Mouse (Mus musculus): ENCODE measurements around the gene Creb5.

Gene Creb5

DNA sequence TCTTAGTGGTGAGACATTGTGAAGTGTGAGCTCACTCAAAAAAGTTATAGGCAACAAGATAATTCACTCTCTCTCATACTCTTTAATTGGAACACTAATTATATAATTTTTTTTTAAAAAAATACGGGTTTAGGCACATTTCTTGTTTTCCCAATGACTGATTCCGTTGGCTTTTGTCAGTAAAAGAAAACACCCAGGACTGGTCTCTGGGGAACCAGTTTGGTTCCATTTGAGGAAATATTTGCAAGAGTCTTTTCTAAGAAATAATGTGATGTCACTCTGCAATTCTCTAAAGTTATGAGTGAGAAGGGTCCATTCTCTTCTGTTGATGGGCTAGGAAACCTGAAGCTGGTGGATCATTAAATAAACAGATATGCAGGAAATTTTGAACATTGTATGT is 309.3 kb downstream of the Creb5 start:
- no peak for DNase-seq

DNA sequence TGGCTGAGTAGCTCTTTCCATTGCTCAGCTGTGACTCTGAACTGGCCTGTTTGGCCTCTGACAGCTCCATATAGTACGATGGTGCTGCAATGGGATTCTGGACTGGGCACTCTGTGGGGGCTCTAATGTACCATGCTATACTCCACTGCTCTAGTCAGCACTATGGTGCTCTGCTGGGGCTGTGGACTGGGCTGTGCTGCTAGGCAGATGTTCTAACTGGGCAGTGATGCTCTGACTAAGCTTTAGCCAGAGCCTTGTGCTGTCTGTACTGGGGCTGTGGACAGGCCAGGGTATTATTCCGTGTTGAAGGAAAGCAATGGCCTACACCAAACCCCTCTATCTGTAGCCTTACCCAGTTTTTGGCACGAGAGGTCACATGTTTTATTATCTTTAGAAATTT is 316.0 kb downstream of the Creb5 start:
- DNase-seq: no peak

DNA sequence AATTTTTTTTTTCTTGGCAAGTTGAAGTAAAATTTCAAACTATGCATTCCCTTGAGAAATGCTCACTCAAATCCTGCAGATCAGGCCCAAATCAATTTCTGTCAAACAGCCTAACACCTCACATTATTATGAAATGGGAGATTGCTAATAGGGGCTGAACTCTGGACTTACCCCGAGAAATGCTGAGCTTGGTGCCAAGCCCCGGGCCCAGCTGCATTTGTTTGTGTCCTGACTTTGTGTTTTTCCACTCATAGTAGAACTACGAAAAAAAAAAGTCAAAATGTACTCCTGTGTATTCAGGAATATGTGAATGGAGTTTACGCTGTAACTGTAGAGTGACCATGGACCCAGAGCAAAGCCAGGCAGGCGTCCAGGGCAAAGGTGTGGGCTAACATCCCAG is 316.6 kb downstream of the Creb5 start:
- DNase-seq: no peak

DNA sequence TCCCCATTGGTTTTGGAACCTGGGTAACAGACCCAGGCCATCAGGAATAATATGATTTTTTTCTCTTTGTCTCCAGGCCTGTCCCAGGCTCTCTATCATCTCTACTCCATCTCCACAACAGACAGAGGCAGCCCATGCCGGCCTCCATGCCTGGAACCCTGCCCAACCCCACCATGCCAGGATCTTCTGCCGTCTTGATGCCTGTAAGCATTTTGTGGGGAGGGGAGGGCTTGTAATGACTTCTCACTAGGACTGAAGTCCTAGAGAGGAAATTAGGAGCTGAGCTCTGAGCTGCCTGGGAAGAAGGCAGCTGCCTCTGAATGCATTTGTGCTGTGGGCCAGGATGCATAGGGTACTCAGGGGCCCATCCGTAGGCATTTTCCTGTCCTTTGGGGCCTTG is 317.3 kb downstream of the Creb5 start:
- DNase-seq: no peak

DNA sequence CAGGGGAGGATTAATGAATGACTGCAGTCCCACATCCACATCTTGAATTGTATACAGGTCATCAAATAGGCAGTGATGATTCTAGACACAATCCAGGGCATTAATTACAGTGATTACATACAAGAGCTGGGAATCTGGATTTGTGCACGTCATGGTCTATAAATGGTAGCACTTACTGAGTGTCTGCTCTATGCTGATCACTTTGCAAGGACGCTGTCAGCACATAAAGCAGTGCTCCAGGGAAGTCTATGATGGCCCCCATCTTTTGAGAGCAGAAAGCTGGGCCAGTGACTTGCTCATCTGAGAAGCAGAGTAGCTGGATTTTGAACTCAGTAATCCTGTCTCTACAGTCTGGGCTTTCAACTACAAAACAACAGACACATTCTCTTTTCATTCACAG is 318.1 kb downstream of the Creb5 start:
- no peak for DNase-seq

DNA sequence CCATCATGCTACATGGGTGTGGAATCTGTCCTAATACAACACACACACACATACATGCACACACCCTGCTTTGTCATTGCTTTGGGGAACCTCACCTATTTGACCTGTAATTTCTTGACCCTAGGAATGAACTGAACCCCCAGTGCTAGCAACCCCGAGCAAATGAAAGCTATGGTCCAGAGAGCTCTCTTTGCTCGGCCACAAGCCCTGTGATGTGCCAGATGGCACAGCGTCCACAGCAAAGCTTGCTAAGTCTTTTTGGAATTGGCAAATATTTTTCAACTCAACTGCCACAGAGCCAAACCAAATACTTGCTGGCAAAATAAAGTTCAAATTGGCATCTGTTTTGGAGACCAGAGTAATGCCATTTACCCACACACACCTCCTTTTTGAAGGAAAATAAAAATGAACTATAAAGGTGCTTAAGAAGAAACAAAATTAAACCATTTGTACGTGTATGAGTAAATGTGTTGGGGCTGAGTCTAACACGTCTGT is 324.4 kb downstream of the Creb5 start:
- DNase-seq: no peak

DNA sequence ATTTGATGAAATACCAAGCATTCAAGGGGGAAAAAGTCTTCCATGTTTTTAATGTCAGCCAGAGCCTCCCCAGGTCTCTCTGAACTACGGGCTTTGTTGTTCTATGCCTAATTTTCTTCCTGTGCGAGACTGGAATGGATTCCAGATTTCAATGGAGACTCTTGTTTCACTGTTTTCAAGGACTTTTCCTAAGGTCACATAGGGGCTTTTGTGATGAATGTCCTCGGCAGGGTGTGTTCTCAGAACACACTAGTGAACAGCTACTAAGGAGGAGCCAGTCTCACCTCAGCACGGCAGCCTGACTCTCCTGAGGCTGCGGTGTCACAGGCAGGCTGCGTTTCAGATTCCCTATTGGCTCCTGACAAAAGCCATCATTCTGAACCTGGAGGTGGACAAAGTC is 325.6 kb downstream of the Creb5 start:
- no peak for DNase-seq

DNA sequence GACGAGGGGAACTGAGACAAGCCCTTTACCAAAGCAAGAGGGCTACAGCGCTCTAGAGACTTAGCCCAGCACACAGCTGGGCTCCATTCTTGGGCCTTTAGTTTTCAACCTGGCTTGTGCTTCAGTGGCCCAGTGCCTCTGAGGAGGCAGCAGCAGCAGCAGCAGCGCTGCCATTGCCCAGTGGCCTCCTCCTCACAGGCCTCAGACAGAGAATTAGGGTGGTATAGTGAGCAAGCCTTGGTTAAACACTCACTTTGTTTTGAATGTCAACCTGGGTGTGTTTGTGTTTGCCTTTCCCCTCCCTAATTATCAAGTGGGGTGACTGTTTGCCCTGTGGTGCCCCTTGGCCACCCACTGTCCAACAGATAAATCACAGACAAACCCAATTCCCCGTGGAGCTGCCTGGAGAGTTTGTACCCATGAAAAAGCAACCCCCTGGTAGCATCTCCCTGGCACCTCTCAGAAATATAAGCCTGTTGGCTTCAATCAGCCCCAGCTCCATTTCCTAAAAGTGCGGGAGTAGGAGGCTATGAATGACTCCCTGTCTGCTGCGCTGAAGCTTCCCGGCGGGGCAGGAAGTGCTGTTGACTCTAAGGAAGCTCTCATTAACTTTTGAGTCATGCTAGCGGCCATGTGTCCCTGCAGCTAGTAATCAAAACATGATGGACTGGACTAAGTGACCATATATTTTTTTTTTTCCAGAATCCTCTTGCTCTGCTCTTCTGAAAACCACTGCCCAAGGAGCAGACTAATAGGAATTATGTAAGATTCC is 328.6 kb downstream of the Creb5 start:
- DNase-seq: no peak

DNA sequence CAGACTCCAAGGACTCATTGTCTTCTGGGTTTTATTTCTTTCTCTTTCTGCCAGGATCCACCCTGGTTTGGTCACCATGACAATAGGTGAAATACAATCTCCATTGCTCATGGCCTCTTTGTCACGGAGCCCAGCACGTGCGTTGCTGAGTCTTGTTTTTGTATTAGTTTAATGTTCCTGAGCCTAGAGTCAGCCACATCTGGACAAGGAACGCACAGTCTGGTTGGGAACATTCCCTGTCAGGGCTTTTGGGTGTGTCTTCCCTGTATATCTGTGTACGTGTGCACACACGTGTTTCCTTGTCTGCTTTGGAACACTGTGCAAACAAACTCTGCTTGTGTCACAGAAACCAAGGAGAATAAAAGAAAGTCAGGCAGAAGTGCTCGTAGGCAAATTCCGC is 331.1 kb downstream of the Creb5 start:
- no peak for DNase-seq

DNA sequence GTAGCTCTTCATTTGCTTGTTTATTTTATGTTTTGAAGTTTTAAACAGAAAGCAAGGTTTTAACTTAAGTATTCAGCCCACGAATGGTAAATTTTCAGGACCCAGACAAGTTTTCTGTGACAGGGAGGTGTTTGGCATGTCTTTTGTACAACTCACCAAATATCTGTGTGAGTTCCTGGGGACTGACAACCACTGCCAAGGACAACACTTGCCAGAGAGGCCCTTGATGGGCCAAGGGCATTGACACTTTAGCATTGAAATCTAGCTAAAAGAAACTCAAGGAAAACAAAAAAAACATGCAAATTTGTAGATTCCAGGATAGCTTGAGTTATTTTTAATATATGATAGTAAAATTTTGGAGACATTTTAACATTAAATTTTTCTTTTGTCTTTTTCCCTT is 332.6 kb downstream of the Creb5 start:
- no peak for DNase-seq

DNA sequence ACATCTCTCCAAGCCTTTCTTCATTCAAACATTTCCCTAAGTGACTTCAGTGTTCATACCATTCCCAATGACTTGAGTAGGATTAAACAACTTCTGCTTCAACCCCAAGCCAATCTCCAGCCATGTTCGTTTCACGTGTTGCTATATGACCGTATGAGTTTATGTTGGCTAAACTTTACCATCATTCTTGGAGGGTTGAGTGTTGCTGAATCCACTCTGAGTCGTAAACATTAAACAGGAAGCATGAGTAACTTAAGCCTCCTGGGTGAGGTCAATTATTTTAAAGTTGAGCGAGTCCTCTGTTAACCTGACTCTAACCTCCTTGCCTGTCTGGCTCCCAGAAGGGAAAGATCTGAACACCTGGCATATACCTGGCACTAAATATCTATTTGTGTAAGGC is 334.2 kb downstream of the Creb5 start:
- no peak for DNase-seq

DNA sequence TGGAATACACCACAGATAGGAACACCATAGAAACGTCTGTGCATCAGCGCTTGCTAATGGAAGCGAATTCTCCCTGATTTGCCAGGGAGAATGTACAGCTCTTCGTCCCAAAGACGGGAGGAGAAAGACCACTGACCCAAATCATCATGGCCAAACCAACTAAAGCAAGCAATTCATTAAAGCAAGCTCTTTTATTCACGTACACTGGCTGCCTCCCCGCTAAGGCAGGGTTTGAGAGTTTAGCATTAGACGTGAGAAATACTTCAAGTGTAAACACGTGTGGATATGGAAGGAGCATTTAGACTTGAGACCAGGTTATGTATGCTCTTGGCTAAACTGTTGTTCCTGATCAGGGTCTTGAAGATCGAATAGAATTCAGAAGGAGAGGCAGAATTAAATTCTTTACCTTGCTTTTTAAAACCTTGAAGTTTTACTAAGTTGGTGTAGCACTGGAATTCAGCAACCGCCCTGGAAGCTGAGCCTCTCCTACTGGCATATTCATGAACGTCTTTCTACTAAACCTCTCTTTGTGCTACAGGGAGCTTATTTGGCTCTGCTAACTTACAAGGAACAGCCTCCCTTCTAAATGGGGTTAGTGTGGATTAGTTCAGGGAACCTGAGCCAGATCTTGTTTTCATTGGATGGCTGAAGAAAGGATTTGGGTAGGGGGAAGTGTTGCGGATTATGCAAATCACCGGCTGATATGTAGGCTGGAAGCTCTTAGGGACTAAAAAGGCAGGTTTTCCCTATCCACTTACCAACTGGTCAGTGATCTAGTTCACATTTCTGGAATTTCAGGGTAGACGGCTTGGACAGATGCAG is 337.6 kb downstream of the Creb5 start:
- DNase-seq: no peak

DNA sequence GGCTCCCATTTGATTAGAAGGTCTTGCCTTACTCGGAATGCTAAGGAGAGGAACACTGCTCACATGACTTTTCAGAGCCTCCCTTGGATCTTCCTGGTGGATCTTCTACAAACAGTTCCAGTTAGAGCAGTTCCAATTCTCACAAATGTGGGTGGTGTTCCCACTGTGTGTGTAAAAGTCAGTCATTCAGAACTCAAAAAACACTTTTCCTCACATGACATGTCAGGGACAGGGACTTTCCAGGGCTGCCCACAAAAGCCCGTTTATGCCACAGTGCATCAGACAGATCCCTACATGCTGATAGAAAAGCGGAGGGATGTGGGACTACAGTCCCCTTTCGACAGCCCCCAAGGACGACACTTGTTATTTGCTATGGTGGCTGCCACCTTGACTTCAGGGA is 339.0 kb downstream of the Creb5 start:
- no peak for DNase-seq

DNA sequence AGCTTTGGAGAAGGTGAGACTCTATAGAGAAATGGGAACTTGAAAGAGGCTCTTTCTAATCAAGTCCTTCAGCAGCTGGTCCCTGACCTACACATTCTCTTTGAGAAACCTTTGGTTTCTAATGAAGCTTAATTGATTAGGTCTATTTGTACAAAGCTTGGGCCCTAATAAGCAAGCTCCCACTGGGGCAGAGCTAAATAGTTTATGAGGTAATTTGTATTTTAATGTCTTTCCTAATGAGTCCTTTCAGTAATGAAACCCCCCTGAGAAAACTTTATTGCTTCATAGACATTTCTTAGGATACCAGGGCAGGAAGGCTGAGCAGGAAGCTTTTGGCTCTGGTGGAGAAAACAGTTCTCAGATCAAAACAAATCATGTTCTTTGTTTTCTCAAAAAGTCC is 341.6 kb downstream of the Creb5 start:
- DNase-seq: no peak

DNA sequence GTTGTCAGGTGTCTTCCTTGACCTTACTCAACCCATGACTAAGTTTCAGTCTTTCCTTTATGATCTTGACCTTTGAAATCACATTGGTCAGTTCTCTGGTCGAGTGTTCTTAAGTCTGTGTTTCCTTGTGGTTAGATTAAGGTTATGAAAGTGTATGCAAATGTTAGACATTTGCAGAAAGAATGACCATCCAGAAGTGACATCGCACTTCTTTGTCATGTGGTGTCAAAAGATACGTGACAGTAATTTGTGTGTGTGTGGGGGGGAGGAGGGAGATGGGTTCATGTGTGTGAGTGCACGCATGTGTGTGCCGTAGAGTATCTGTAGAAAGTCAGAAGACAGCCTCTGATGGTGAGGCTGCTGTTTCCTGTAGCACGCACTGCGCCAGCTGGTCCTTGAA is 348.4 kb downstream of the Creb5 start:
- no peak for DNase-seq

DNA sequence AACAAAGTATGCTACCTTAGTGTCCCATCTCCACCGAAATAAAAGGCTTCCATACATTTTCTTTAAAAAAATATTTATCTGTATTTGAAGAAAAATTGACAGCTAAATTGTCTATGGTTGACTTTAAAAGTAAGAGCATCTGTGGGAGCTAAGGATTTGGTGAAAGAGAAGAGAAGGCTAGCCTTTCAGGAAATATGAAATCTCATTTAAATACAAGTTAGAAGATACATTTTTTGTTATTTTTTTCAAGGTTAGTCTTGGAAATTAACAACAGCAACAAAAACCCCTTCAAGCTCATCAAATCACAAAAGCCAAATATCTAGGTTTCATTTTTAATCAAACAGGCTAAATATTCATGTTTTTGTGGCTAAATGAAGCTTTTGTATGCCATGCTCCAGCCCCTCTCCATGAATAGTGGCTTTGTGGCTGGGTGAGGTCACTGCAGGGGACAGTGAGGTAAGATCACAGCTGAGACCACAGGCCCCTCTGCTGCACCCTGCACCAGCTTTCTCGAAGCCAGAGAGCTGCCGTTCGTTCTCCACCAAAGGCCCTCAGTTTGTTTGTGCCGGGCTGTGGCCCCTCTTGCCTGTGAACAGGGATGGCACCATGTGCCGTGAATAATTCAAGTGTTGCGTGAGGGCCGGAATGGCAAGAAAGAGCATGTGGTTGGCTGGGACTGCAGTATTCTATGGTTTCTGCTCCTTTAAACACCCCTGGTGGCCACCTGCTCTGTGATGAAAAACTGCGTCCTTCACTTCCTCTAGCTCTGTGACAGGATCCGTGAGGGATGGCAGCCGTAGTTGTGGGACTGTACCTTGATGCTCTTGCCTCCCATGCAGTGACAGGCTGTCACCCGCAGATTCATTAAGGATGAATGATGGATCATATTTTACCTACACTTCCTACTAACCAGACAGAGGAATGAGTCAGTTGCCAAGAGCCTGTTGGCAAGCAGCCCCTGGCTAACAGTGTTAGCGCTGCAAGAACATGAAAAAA is 350.6 kb downstream of the Creb5 start:
- DNase-seq: no peak

DNA sequence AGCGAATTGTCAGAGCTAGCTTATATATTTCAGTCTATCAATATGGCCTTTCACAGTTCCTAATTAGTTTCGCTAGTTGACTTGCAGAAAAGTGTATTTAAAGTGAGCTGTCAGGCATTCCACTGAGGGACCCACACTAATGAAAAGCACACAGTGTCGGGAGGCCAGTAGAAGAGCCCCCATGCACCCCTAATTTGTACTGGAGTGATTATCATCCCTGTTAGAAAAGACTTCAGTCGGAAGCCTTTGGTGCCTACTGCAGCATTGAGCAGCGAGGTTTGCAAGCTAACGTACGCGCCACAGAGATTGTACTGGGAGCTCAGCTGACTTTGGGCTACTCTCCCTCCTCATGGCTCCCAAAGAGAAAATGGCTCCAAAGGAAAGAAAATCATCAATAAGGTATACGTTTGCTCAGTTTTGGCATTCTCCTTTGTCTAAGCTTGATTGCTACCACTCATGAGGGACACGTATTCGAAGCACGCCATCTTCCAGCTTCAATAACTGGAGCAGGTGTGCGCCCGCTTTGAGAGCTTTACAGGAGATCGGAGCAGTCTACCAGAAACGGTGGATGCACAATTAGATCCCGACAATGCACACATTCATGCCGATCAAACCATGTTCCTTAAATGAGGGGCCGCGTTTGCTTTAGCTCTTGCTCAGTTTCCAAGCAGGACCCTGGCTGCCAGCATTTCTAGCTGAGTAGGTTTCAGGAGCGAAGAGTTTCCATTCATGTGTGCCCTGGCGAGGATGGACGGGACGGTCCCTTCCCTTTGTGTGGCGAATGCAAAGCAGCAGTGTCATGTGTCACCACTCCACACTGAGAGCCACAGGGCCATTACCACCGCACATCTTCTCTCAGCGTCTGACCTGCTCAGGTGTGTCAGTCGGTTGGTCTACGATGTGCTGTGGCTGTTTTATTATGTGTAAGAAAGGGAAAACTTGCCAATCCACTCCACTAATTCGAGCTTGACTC is 354.8 kb downstream of the Creb5 start:
- no peak for DNase-seq

DNA sequence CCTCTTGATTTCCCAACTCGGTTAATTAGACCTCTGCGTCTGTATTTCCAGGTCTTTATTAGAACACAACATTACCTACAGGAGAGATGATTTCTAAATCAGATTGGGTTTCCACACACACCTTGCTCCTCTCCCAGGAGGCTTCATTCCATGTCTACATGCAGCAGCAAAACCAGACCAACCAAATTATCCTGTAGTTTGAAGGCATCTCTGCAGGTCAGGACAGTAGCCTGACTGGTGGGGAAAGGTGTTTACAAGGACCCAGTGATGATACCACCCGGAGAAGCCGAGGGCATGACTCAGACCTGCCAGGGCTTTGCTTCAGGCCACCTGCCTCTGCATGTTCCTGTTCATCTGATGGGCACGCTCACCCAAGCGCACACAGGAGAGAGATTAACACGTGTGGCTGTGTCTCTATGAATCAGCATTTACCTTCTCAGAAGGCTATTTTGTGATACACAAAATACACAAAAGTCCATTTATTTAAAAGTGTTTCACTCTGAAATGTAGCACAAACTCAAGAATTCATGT is 355.8 kb downstream of the Creb5 start:
- no peak for DNase-seq

DNA sequence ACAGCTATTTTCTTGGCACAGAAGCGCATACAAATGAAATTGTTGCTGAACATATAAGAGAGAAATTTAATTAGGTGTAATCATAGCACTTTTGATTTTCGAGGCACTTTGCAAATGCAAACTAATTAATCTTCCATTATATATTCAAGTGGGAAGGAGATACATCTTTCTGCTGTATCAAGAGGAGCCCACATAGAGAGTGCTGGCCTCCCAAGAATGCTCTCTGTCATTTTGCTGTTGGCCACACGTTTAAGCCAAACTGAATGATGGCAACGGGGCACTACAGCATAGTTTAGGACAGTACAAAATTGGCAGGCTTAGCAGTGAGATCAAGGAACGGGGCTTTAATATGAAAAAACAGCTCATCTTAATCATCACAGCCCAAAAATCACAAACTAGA is 356.4 kb downstream of the Creb5 start:
- DNase-seq: no peak

DNA sequence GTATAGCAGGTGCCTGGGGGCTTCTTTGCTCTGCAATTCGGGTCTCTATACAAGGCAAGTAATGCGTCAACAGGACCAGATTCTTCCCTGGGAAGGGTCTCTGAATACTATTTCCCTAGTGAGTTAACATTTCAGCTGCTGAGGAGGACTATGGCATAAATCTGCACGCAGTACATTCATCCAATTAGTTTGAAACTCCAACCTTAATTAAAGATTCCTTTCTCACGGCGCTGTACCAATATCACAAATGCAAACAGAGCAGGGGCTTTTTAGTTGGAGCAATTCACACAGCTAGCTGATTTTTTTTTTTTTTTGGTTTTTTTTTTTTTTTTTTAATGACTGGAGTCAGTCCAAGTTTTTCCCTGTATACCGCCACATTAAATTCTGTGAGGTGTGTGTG is 357.0 kb downstream of the Creb5 start:
- no peak for DNase-seq

DNA sequence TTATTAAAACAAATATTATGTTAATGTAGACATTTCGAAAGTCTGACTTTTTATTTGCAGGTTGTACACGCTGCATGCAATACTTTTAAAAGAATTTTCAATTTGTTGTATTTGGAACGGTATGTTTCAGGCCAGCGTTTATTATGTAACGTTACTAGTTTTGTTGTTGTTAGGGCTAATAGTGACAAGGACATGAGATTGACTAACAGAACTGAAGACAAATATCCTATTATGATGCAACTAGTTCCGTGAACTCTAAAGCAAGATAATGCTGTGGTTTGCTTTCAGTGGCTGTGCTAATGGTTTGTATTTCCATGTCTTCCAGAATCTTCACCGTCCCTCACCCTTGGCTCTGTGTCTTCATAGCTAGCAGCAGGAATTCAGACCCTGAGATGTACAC is 357.9 kb downstream of the Creb5 start:
- no peak for DNase-seq

DNA sequence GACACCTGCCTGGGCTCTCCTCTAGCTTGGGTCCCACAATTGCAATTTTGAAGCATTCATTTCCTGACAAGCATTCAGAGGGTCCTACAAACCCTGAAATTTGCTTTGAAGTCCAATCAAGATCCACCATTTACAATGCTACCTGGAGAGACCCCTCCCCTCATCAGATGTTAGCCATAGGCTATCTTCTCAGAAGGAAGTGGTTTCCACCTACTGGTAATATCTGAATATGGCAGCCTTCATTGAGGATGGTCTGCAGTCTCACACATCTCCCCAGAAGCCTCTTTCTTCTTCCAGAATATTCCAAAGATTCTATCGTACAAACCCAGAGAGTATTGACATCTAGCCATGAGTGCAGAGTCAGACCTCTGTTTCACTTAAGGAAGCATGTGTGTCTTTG is 362.7 kb downstream of the Creb5 start:
- DNase-seq: no peak

Data from thymus, postnatal 25 days (tissue).